Mouse (Mus musculus): Measurements from ENCODE around the gene P4hb. TPM values are rescaled to one million over a fixed set of nuclear protein-coding genes. Genes with fewer than 3 reads are reported as not detected.
"Not testable (repeated sequence)": the region's sequence is repeated elsewhere in the genome, so short reads cannot be mapped to it uniquely, and the experiment has no call there.

P4hb gene
- total RNA-seq, 1 experiment from 2014 or later = 479 TPM

DNA sequence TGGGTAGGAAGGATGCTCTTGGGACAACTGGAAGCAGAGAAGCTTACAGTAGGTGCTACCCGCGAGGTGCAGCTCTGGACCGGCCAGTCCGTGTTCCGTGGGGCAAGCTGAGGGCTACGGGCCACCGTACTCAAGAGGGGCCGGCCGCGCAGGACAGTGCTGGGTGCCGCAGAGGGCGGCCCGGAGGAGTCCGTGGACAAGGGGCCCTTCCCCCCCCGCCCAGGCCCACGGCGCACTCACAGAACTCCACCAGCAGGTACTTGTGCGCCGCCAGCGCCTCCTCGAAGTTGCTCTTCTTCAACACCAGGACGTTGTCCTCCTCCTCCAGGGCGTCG lies 669 bp downstream of the P4hb start:
- DNase-seq = no peak

DNA sequence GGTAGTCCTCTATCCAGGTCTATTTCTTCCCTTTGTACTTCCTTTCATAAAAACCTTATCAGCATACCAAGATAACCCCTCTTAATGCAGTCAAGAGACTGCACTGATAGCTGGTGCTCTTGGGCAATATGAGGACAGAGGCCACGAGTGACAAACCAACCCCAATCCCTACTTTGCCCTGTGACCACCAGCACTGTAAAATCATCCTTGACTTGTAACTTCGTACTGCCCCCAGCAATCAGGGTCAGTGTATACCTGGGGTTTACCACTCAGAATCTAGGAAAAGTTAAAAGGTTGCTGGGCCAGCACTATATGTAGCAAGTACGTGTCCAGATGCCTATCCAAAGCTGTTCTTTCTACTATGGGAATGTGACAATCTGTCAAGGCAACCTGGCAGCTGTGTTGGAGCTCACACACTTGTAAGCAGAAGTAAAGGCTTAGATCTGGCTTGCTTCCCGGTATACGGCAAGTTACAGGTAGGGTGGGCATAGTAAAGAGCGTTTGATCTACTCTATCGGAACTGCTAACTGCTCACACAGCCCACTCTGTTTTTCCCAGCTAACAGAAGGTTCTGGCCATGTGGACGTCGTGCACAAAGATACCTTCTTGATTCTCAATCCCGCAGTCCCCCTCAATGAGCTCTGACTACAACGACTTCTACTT lies 1.2 kb downstream of the P4hb start:
- DNase-seq = no peak

DNA sequence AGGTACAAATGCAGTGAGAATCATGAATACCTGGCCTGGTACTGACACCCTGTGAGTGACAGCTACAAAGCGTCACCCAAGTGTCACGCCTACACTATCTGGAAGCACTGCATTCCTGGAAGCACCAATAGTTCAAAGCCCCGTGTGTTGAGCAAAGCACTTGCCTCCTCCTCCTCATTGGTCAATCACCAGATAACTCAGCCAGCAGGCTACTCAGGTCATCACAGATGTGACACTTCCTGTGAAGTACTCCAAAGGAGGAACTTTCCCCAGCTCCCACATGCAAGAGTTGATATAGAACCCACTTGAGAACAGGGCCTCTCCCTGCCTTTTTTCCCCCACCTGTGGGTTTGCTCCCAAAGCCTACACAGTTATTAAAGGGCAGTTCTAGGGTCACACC lies 1.9 kb downstream of the P4hb start:
- no peak for DNase-seq

DNA sequence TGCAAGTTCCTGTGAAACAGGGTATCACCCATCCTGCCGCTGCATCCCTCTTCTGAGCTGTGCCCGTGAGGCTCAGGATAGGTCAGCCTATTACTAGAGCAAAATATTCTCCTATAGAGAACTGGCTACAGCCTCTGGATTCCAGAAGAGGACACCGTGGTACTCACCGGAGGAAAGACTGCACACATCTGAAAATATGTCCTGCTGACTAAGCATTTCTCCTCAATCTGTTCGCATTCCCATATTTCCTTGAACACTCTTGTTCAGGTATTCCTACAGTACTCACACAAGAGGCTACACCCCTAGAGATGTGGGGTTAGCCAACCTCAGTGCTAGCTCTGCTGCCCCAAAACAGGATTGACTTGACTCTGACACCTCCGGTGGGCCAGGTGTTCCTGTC lies 4.7 kb downstream of the P4hb start:
- no peak for DNase-seq

DNA sequence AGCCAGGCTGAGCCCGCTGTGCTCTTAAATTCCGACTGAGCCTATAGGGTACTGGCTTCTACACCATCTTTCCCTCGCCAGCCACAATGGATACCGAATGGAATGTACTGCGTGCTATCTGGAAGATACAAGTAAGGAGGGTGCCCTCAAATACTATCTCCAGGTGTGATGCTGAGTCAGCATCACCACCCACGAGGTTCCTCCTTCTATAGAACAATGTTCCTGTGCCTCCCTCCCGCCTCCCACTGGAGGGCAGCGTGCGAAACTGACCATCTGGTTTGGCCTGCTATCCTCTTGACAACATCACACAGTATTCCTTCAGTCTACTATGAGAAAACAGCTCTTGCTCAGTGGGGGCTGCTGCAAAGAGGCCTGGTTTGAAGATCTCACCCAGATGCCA lies 7.9 kb downstream of the P4hb start:
- DNase-seq = no peak

DNA sequence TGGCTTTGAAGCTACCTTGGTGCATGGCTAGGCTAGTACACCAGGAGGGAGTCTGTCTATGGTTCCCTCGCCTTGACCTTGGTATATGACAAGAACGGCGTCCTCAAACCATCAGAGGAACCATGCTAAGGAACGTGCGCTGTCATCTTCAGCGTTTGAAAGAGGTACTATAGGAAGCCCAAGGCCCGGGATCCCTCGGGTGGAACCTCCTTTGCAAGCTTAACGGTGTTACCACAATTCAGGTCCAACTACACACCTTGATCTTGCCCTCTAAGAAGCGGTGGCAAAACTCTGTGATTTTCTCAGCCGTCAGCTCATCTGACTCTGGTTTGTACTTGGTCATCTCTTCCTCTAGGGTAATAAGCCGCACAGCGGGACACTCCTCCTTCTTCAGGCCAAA lies 10.1 kb downstream of the P4hb start:
- DNase-seq = no peak

DNA sequence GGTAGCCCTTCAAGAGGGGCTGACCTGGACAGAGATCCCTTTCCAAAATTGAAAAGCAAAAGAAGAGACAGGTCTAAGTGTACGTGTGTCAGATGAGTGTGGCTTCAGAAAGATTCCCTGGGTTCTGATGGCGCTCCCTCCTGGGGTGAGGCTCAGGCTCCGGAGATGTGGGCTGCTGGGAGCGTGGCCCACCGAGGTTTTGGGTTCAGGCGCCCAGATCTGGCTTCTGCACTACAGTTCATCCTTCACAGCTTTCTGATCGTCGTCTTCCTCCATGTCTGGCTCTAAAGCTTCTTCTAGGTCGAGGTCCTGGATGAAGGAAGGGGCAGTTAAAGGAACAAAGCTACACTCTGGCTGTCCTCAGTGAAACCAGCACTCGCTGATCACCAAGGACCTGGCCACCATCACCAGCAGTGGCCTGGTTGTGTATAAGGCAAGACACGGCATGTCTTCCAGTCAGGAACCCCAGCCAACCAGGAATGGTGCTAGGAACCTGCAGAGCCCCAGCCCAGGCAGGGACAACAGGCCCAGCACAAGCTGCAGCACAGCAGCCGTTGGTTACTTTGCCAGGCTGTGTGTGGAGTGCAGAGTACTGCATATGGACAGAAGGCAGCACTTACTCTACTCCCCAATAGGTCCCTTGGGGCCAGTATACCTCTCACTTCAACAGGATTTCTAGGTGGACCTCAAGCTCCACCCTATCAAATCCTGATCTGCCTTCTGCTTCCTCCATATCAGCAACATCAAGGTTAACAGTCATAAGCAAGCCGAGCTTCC lies 11.9 kb downstream of the P4hb start:
- DNase-seq = no peak

DNA sequence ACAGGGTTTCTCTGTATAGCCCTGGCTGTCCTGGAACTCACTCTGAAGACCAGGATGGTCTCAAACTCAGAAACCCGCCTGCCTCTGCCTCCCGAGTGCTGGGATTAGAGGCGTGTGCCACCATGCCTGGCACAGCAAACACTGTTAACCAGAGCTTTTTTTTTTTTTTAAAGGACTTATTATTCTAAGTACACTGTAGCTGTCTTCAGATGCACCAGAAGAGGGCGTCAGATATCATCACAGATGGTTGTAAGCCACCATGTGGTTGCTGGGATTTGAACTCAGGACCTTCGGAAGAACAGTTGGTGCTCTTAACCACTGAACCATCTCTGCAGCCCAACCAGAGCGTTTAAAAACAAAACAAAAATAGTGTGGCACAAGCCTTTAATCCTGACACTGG lies 14.2 kb downstream of the P4hb start:
- not testable (repeated sequence) for DNase-seq

DNA sequence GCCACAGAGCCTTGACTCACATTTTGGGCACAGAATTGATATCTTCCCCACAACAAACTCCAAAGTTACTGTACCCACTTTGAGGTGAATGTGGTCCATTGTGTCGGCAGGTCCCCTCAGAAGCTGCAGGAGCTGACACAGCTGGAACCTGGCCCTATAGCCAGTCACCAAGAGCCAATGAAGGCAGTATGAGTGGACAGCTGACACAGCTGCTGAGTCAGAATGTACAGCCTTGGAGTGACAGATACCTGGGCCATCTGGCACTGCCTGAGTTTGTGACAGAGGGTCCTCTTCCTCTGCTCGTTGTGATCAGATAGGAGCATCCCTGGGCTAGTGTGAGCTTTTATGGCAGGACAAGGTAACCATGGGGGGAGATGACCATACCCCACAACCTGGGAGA lies 17.8 kb downstream of the P4hb start:
- peak; percentile 55 for DNase-seq

DNA sequence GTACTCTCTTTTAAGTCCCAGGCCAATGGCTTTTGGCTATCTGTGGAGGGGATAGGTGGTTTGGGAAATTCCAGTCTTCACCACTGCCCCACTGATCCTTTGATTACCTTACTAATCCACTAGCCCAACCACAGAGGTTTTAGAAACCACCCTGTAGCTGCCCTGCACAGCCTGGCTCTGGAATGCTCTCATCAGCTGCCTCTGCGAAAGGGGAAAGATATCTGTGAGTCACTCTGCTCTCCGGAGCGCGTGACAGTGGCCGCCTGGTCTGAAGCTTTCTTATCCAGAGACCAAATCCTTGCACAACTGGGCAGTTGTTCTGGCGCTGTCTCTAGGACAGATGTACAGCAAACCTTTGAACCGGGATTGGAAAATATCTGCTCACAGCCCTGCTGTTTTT lies 18.2 kb downstream of the P4hb start:
- DNase-seq = peak; percentile 77

DNA sequence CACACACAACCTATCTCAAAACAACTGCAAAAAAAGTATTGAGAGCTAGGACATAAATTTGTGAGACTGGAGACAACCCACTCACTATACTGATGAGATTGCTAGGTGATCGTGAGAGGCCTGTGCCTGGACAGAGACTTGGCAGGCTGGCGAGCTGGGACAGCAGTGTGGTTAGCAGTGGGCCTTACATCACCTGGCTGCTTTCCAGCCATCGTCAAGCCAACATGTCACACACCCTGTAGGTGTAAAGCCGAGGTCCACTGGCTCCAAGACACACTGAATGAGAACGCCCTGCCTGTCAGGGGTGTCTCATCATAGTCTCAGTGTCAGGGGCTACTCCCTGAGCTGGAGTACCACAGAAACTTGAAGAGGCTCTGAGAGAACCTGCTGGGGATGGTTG lies 20.3 kb downstream of the P4hb start:
- DNase-seq = no peak

DNA sequence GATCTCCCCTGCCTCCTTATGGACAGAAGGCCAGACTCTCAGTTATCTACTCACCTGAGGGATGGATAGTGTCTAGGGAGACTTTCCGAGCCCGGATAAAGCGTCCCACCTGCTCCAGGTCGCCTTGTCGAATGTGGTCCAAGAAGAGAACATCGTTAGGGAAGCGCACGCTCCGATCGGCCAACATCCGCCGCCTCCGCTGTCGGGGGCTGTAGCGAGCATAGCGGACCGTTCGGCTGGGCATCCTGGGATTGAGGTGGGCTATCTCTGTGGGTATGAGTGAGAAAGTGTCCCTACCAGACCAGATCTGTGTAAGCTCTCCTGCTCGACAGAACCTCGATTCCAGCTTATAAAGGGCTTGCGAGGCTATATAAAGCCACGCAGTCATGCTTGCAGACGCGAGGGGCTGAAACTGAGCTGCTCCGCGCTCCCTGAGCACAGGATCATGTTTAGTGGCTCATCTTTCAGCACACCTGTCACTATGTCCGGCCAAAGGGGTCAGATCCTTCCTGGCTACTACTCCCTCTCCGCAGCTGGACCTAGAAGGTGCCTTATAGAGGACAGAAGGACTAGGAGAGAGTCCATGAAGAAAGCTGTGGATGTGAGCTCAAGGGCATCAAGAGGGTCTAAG lies 22.1 kb downstream of the P4hb start, which contains the start of gene Ppp1r27:
TSS of gene Ppp1r27 (minus strand) at position 323 of the 631 bp plus-strand sequence.
- DNase-seq = no peak

DNA sequence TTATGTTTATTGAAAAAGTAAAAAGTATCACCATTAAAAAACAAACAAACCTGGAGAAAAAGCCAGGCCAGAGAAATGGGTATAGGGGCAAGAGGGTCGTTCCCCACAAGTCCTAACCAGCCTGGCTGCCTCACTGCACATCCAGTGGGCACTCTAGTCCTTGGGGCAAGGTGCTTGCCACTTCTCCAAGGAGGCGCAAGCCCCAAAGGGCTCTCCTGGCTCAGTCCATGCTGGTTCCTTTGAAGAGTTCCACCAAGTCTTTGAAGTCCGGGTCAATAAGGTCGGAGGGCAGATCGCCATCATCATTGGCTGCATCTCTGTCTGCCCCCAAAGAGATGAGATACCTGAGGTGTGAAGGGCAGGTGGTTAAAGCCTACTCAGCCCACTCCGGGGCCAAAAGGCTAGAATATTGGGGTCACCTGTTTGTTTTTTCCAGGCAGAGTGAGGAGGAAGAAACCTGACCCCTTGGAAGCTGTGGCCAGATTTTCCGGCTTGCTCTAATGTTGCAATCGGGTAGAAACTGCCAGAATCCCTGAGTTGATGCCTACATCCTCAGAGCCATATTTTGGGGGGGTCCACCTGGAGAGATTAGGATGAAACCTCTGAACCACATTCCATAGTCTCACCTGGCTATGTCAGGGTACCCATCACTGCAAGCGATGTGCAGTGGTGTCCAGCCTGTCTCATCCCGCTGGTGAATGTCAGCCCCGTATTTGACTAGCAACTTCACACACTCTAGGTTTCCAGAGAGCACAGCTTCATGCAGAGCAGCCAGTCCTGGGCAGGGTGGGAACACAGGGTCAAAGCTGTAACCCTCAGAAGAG lies 22.9 kb downstream of the P4hb start:
- no peak for DNase-seq

DNA sequence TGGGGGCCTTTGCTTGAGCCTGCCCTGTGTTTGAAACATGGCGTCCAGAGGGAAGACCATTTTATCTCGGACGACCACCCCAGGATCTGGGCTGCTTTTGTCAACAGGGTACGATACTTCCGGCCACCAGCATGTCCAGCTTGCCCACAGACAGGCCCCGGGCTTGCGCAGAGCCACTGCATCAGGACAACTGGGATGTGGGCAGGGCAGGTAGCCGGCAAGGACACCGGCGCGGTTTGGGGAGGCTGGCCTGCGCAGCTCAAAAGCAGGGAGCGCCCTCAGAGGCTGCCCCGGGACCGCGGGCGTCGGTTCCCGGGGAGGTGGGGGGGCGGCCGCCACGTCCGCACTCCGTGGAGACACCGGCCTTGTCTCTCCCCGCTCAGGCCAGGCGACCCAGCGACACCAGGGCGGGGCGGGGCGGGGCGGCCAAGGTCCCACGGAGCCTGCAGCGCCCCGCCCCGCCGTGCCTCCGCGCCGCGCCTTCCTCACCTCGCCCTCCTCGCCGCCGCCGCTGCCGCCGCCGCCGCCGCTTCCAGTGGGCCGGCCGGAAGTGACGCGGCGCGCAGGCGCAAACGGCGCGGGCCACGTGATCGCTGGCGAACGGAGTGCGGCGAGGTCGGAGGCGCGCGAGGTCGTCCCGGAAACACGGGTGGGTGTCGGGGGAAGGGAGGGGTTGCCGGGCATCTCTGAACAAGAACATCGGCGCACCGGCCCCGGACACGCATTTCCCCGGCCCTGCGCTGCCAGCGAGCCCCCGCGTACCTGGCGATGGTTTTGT lies 23.7 kb downstream of the P4hb start, which contains the start of gene Mcrip1:
TSS of gene Mcrip1 (minus strand) at position 560 of the 778 bp plus-strand sequence.
- DNase-seq = peak; percentile 97

DNA sequence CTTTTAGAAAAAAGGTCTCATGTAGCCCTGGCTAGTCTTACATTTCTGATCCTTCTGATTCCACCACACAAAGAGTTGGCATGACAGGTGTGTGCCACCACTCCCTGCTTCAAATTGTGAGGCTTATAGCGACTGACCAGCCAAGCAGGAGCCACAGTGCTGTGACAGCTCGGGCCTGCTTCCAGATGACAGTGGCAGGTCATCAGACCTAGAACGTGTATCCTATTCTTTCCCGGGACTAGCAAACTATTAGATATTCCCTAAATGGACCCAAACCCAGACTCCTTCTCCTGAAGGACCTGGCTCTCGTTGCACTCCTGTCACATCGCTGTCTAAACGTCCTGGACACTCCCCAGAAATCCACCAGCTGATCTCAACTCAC lies 24.3 kb downstream of the P4hb start:
- DNase-seq = no peak

DNA sequence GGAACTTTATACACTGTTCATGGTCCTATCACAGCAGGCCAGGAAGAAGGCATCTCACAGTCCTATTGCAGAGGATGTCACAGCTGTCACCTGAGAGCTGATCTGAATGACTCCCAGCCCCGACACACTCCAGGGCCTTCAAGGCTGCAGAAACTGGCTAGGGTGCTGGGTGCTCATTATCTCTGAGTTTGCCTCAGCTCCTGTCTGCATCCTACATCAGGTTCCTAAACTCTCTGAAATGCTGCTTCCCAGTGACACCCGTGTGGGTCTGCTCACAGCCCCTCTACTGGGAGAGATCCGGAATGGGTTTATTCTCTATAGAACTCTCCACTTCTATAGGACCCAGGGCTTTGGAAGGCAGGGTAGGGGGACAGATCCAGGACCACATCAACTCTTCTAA lies 24.8 kb downstream of the P4hb start:
- no peak for DNase-seq

DNA sequence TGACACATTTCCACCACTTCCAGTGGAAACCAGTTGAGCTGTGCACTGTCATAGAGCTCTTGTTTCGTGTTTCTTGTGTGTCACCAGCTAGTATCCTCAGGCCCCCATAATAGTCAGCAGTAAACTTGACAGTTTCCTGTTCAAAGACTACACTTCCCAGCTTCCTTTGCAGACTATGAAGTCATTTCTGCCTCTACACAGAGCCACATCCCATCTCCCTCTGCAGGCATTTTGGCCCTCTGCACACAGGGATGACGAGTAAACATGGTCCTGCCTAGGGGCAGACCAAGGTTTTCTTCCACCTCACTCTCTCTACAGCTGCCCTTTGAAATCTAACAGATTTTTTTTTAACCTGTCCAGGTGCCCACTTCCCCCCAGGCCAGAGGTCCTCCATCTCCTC lies 25.6 kb downstream of the P4hb start:
- peak; percentile 40 for DNase-seq

DNA sequence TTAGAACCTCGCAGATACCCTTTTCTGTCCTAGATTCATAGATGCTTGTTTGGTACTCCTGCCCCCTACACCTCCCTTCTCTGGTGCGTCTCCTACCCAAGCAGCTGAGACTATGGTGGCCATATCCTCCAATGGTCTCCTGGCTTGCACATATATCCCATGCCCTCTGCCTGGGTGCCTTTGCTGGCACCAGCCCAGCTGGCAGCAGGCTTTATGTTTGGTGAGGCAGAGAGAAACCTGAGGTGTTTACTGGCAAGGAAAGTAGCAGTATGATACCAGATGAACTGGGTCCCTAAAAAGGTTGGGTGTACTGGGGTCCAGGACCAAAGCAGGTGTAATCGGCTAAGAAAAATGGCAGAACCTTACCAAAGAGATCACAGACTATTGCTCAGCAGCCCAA lies 27.1 kb downstream of the P4hb start:
- DNase-seq = no peak

DNA sequence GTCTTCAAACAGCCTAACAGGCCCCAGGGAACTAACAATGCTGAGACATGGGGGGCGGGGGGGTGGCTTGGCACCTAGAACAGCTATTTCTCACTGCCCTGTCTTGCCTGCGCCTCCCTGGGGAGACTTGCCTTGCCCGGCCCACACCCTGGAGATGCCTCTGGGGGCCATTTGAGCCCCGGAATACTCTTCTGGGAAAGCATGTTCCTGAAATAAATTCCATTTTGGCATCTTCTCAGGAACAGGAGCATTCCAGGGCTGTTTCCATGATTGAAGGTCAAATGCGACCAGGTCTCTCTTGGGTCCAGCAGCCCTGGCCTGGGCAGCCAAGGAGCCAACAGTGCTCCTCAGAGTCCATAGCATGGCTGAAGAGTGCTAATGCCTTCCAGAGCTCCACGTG lies 30.7 kb downstream of the P4hb start:
- DNase-seq = peak; percentile 66

DNA sequence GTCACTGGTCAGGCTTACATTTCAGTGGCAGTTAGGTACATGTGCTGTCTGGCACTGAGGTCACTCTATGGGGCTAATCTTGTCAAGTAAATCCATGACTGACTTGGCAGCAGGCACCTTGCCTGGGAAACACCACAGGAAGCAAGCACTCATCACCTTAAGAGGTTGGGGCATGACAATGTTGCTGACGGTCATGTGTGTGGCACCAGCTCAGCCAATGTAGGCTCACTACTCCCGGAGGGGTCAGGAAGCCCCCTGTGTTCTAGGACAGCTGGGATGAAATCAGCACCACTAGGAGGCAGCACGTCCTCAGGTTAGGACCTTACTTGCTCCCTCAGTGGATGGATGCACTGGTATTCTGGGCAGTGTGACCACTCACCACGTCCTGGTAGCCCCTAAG lies 31.1 kb downstream of the P4hb start:
- DNase-seq = peak; percentile 40

DNA sequence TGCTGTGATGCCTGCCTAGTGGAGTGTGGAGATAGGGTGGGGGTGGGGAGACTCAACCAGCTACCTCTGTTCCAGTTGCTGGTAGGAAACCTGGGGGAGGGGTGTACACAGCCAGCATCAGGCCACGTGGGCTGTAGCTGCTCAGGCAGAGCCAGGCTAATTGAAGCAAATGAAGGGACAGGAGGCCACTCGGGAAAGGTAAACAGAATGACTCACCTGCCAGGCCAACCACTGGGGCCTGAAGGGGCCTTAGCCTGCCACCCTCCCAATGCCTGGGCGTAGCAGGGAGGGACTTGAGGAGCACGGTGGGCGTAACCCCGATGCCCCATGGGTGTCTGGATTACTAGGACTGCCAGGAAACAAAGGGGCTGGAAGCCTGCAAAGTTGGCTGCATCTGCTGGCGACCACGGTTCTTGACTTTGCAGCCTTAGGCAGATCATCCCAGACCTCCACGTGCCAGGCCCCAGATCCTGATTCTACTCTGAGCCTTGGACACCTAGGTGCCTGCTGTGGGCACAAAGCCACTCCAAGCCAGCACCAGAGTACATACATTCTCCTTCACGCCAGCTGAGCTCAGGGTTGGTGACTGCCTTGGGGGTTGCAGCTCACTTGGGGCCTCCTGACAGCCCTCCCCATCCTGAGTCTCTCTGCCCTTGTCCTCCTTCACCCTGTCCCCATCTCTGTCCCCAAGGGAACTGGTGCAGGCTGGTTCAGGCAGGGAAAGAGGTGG lies 33.6 kb downstream of the P4hb start:
- DNase-seq = peak; percentile 44
